9 mouse cellular contexts compared by ENCODE assay signal in genomic region chr19:40436465-40437200, GRCm38 (mm10).
A peak's percentile ranks its signal among the peaks of the same experiment; 100 is the strongest.
DNase-seq lines count a peak whose midpoint lies in the region; ATAC-seq and TF ChIP-seq lines count a peak whose summit lies in the region.
"Had no signal": no experiment of that assay in that cellular context is flagged by ENCODE, and none has a peak within 500 bp of the region (broad histone marks: within the 10 kb centered on the region; RNA-seq: fewer than 3 reads in every experiment).

No protein-coding gene starts in this region.

- no peaks in the 10 kb centered on the region for H3K9me3 ChIP-seq in midbrain, embryonic 15.5 days
- H3K9me3 ChIP-seq in midbrain, embryonic 16.5 days (replicated peaks; ENCODE audit: control insufficient read depth, low read length, poor library complexity, severe bottlenecking): no peaks in the 10 kb centered on the region; the same call in 1 of the 2 replicates
- H3K9me3 ChIP-seq in lung, embryonic 14.5 days (ENCODE audit: low read depth, low read length): no peaks in the 10 kb centered on the region
- H3K9me3 ChIP-seq: liver, embryonic 15.5 days had no signal

- H3K36me3 ChIP-seq in midbrain, embryonic 15.5 days (replicated peaks): no peaks in the 10 kb centered on the region
- no peaks in the 10 kb centered on the region for H3K36me3 ChIP-seq in midbrain, embryonic 16.5 days (ENCODE audit: control insufficient read depth, insufficient read depth, low read length)
- no peaks in the 10 kb centered on the region for H3K36me3 ChIP-seq in lung, embryonic 14.5 days (ENCODE audit: insufficient read depth)
- H3K36me3 ChIP-seq: liver, embryonic 15.5 days had no signal

- H3K4me2 ChIP-seq in midbrain, embryonic 15.5 days: no peak overlapping the region
- H3K4me2 ChIP-seq in midbrain, embryonic 16.5 days (ENCODE audit: low read length): no peak overlapping the region
- H3K4me2 ChIP-seq in lung, embryonic 14.5 days: no peak overlapping the region
- H3K4me2 ChIP-seq: liver, embryonic 15.5 days had no signal

- H3K4me3 ChIP-seq in midbrain, embryonic 15.5 days: no peak overlapping the region
- no peak overlapping the region for H3K4me3 ChIP-seq in midbrain, embryonic 16.5 days (ENCODE audit: low read depth, low read length)
- no peak overlapping the region for H3K4me3 ChIP-seq in lung, embryonic 14.5 days (ENCODE audit: low read depth, low read length)
- H3K4me3 ChIP-seq: liver, embryonic 15.5 days had no signal

- H3K9ac ChIP-seq in midbrain, embryonic 15.5 days: no peak overlapping the region
- no peak overlapping the region for H3K9ac ChIP-seq in midbrain, embryonic 16.5 days (ENCODE audit: low read depth, low read length)
- H3K9ac ChIP-seq in lung, embryonic 14.5 days: no peak overlapping the region
- H3K9ac ChIP-seq: liver, embryonic 15.5 days had no signal

- peak; percentile 24 to 44 for DNase-seq in cerebellum, postnatal 36 days
- peak; percentile 70 to 72 for DNase-seq in heart, postnatal 36 days
- peak; percentile 94 for DNase-seq in lung, embryonic 14.5 days
- no peak for DNase-seq in layer of hippocampus, adult 11-12 months (ENCODE audit: low spot score)
- no peak for DNase-seq in frontal cortex, postnatal 36 days (ENCODE audit: low spot score in 2 of 2)

- whole genome bisulfite sequencing in midbrain, embryonic 15.5 days: 69% methylated on average over 12 of the region's 12 CpGs
- 74% methylated on average over 12 of the region's 12 CpGs for WGBS in midbrain, embryonic 16.5 days
- WGBS in lung, embryonic 14.5 days: 42% methylated on average over 12 of the region's 12 CpGs

- intact Hi-C loops in heart, postnatal 36 days (cut with DNase I): loop anchor here (2.0 kb wide), 2 partner anchors 42 to 76 kb away; partner anchors contain the start of gene Sorbs1

- ATAC-seq in midbrain, embryonic 15.5 days (replicated peaks): no peak
- no peak for ATAC-seq in midbrain, embryonic 16.5 days
- ATAC-seq in lung, embryonic 14.5 days (ENCODE audit: insufficient read depth): peak; percentile 79
- ATAC-seq in CD4-positive, CD25-positive, alpha-beta regulatory T cell, adult 4 months: no peak

- peak overlapping the region; percentile 43; the same call in 1 of the 2 replicates for H3K27ac ChIP-seq in midbrain, embryonic 15.5 days
- no peak overlapping the region for H3K27ac ChIP-seq in midbrain, embryonic 16.5 days (ENCODE audit: low read length)
- peak overlapping the region; percentile 39; the same call in 1 of the 2 replicates for H3K27ac ChIP-seq in lung, embryonic 14.5 days (ENCODE audit: low read depth)
- H3K27ac ChIP-seq: liver, embryonic 15.5 days had no signal

- no peak for TF ChIP-seq CTCF in lung, embryonic 14.5 days (IDR thresholded peaks at IDR 0.05; ENCODE audit: low read depth)

- H3K27me3 ChIP-seq in midbrain, embryonic 15.5 days (replicated peaks): no peaks in the 10 kb centered on the region
- no peaks in the 10 kb centered on the region for H3K27me3 ChIP-seq in midbrain, embryonic 16.5 days (ENCODE audit: control insufficient read depth, insufficient read depth, low read depth, low read length)
- H3K27me3 ChIP-seq in lung, embryonic 14.5 days (ENCODE audit: insufficient read depth, low read length): no peaks in the 10 kb centered on the region
- H3K27me3 ChIP-seq: liver, embryonic 15.5 days had no signal

- peaks cover 28% of the 10 kb centered on the region for H3K4me1 ChIP-seq in midbrain, embryonic 15.5 days
- H3K4me1 ChIP-seq in midbrain, embryonic 16.5 days (ENCODE audit: control insufficient read depth, insufficient read depth, low read length): peaks cover 22% of the 10 kb centered on the region
- peaks cover 10% of the 10 kb centered on the region for H3K4me1 ChIP-seq in lung, embryonic 14.5 days (ENCODE audit: insufficient read depth)

Comparison
In these comparisons a context has a peak if more than half of its experiments do, and no peak if none do; other contexts are left out.
1. DNase-seq: peak in cerebellum, postnatal 36 days (2 of 2), heart, postnatal 36 days (2 of 2) and lung, embryonic 14.5 days (single experiment); none in layer of hippocampus, adult 11-12 months (single experiment) and frontal cortex, postnatal 36 days (0 of 2).